Mouse (Mus musculus): ENCODE data around the gene Unc93a2. TPM values are rescaled to one million over a fixed set of nuclear protein-coding genes. Genes with fewer than 3 reads are reported as not detected.
A peak's percentile ranks its signal among the peaks of the same experiment; 100 is the strongest.
"Not testable (repeated sequence)": the region's sequence is repeated elsewhere in the genome, so short reads cannot be mapped to it uniquely, and the experiment has no call there.

The Unc93a2 gene
- polyA plus RNA-seq (2015; fragmentation: Nextera tagmentation; extraction: Ambion mirVana): 0.06 and 0.08 TPM in 2 replicates

DNA sequence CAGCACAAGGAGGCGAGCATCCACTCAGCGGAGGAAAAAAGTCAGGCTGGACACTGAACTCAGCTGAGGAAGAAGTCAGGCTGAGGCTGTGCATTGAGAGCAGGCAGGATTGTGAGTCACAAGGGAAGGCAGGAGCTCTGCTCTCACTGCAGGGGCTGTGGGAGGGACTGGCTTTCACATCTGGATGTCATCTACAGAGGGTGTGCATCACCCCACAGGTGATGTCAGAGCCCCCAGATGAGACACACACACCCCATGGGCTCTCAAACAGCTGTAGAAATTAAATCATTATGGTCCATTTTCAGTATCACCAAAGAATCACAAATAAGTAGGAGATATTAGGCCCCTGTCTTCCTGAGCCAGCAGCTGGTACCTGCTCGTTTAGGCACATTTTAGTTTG is at the start of gene Unc93a2:
Gene Unc93a2, minus strand, starts transcription at position 101 of the 400 bp plus-strand sequence.
- ATAC-seq (replicated peaks); H3K9ac ChIP-seq; H3K9me3 ChIP-seq; H3K27me3 ChIP-seq (replicated peaks); H3K4me2 ChIP-seq; H3K36me3 ChIP-seq (replicated peaks); H3K4me3 ChIP-seq; H3K4me1 ChIP-seq; H3K27ac ChIP-seq: not testable (repeated sequence)
- WGBS: 79% methylated on average over 3 of the region's 3 CpGs

DNA sequence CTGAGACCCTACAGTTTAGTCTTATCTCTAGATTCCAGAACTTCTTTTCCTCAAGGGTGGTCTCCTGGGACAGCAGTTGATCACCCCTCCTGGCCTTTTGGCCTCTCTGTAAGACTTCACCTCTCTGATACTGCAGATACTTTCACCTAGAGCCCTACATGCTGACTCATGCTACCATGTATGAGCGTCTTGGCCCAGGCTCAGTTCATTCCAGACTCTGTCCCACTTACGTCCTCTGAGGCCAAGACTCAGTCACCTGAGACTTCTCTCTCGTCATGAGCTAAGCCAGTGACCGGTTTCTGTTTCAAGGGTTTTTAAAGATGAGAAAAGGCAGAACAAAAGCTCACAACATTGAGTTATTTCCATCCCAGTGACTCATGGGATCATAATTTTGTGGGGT is 48.9 kb upstream of the Unc93a2 start:
- H3K27me3 ChIP-seq (replicated peaks); H3K9ac ChIP-seq; H3K4me1 ChIP-seq; H3K4me3 ChIP-seq; H3K4me2 ChIP-seq; H3K9me3 ChIP-seq; ATAC-seq (replicated peaks); H3K27ac ChIP-seq; H3K36me3 ChIP-seq (replicated peaks): not testable (repeated sequence)
- 90% methylated on average over 4 of the region's 4 CpGs for WGBS

DNA sequence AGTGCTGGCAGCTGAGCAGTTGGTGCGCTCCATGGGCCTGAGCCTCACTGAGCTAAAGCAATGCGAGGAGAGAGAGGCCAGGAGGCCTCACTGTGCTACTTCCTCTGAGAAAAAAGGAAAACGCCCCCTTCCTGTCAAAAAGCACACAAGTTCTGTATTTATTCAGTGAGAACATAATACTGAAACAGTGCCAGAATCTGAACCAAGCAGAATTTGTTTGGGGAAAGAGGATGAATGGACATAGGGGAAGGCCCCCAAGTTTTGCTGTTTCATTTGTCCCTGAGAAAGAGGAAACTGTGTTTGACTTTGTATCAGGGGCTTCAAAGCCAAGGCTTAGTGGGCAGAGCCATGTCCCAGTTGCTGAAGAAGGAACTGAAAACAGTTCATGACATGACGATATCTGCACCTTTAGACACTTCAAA is 45.0 kb upstream of the Unc93a2 start:
- H3K9me3 ChIP-seq: not testable (repeated sequence)
- WGBS: 72% methylated on average over 4 of the region's 4 CpGs

DNA sequence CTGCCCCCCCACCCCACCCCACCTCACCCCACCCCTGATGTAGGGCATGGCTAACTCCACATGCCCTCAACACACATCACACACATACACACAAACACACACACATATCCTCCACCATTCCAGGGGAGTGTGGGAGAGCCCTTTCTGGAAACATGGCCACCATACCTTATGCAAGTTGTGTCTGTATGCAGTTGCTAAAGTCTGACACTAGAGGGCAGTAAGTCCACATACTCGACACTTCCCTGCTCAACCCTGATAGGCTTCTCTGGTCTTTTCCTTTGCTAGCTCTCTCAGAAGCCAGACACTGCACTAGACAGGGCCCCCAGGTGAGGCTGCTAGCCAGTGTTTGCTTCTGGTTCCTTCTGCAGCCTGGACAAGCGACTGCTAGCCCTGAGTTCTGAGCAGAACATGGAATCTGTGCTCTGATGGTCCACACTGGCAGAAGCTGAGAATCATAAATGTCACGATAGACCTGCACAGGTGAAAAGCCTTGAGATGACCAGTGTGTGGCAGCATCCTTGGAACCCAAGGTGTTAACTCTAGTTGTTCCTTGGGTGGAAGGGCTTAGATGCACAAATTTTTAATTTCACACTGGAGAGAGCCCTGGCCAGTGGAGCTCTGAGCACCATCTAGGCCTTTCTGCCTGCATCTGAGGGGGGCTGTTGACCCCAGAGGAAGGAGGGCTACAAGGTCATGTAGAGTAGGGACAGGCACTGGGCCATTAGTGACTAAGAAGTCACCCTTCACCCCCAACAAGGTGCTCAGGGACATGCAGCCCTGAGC is 35.1 kb upstream of the Unc93a2 start:
- WGBS: 33% methylated on average over 3 of the region's 3 CpGs
- not testable (repeated sequence) for H3K4me3 ChIP-seq; H3K9me3 ChIP-seq; H3K27ac ChIP-seq; H3K9ac ChIP-seq; H3K27me3 ChIP-seq (replicated peaks); H3K4me1 ChIP-seq; H3K36me3 ChIP-seq (replicated peaks); H3K4me2 ChIP-seq
- peak; percentile 93 for ATAC-seq (replicated peaks)

More for the DNA sequence above, 45.0 kb upstream of the Unc93a2 start:
- not testable (repeated sequence) for H3K4me1 ChIP-seq; H3K4me3 ChIP-seq; H3K27ac ChIP-seq; H3K4me2 ChIP-seq; H3K9ac ChIP-seq; ATAC-seq (replicated peaks); H3K27me3 ChIP-seq (replicated peaks); H3K36me3 ChIP-seq (replicated peaks)

DNA sequence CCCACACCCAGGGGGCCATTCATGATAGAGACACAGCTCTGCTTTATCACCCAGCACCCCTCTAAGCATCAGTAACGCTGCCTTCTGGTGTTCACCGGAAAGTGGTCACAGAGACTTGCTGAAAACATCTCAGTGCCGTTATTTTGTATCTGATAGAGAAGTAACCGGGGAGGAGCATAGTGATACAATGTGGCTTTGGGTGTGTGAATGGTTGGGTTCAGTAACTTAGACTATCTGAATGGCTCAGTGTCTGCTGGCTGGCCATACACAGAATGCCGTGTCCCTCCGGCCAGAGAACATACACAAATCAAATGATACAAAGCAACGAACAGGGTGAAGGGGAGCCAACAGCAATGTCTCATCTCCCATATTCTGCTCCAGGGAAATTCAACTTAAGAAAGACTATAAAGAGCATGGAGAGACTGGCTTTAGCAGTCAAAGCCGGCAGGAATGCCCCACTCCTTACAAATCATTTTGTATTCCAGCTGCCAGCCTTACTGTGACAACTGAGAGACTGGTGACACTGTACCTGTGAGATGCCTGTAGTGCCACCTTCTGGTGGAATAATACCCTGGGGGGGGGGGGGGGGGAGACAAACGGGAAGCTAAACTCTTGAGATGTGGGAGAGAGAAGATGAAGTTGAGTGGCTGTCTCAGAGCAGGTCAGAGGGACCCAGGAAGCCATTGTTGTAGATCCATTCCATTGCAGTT is 29.5 kb upstream of the Unc93a2 start:
- H3K27me3 ChIP-seq (replicated peaks); H3K4me1 ChIP-seq; H3K9ac ChIP-seq; H3K9me3 ChIP-seq; H3K4me3 ChIP-seq; H3K36me3 ChIP-seq (replicated peaks); H3K4me2 ChIP-seq; H3K27ac ChIP-seq; ATAC-seq (replicated peaks): not testable (repeated sequence)
- 83% methylated on average over 8 of the region's 9 CpGs for WGBS

DNA sequence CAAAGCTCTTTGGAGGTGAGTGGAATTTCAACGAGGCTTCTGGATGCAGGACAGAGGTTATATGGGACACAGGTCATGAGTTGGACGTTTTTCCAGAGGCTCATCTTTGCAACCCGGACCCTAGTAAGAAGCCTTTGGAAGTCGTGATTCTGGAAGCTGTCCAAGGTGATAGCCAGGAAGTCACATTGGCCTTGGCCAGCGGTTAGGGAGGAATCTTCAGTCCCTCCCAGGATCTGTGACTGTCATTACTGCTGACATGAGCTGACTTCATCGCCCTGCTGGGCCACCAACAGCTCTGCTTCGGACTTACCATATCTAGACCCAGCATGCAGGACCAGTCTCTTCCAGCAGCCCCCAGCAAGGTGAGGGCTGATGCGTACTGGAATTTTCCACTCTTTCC is 28.1 kb upstream of the Unc93a2 start:
- not testable (repeated sequence) for H3K4me1 ChIP-seq; H3K27ac ChIP-seq; H3K27me3 ChIP-seq (replicated peaks); H3K9me3 ChIP-seq; H3K4me2 ChIP-seq; ATAC-seq (replicated peaks); H3K36me3 ChIP-seq (replicated peaks); H3K4me3 ChIP-seq; H3K9ac ChIP-seq
- WGBS: 78% methylated on average over 8 of the region's 8 CpGs

- not testable (repeated sequence) for H3K27ac ChIP-seq; H3K36me3 ChIP-seq (replicated peaks); H3K27me3 ChIP-seq (replicated peaks); H3K4me1 ChIP-seq; H3K4me3 ChIP-seq; H3K4me2 ChIP-seq; ATAC-seq (replicated peaks); H3K9me3 ChIP-seq; H3K9ac ChIP-seq
- 62% methylated on average over 6 of the region's 6 CpGs for WGBS
Observed at GRCm38 (mm10) chr17:7399770-7400169, 14.5 kb upstream of the Unc93a2 start.

DNA sequence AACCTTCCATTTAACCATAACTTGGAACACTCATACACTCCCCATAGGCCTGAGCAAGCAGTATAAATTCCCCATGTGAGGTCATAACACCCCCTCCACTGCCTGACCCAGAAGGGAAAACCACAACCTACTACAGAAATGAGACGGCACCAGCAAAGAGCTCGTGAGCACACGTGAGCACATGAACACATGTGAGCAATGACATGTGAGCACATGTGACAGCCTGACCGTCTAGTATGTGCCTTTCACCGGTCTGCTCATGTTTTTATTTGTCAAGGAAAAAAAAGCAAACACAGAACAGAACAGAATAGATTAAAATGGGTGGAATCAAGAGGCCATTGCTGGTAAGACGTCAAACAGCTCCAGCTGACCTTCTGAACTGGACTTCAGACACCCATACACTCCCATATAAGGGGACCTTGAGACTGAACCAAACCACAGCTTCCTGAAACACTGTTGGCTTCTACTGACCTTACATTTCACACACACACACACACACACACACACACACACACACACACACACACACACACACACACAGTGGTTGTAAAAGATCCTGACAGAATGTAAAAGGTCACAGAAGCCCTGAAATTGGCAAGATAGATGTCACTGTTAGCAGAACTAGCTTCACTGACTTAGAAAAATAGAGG is 13.1 kb upstream of the Unc93a2 start:
- H3K4me3 ChIP-seq; H3K27ac ChIP-seq; H3K27me3 ChIP-seq (replicated peaks); H3K9ac ChIP-seq; H3K4me2 ChIP-seq; H3K9me3 ChIP-seq; H3K4me1 ChIP-seq; H3K36me3 ChIP-seq (replicated peaks); ATAC-seq (replicated peaks): not testable (repeated sequence)
- 91% methylated on average over 6 of the region's 6 CpGs for WGBS

DNA sequence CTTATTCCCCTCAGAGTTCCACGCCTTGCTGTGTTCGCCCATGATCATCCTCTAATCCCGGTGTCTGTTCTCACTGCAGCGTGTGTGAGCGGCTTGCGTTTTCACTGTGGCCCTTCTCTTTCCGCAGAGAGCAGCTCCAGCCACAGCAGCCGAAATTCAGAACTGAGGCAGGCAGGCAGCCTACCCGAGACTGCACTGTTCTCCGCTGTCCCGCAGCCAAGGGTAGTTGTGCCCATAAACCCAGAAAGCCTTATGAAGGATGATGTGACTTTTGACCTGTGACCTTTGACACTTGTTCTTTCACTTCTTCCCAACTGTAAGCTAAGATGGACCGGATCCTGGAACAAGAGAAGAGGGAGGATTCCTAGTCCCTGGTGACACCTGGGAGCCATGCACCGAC is 11.8 kb upstream of the Unc93a2 start:
- H3K27me3 ChIP-seq (replicated peaks); H3K27ac ChIP-seq; ATAC-seq (replicated peaks); H3K36me3 ChIP-seq (replicated peaks); H3K4me1 ChIP-seq; H3K4me3 ChIP-seq; H3K9ac ChIP-seq; H3K9me3 ChIP-seq; H3K4me2 ChIP-seq: not testable (repeated sequence)
- whole genome bisulfite sequencing: 87% methylated on average over 13 of the region's 13 CpGs

DNA sequence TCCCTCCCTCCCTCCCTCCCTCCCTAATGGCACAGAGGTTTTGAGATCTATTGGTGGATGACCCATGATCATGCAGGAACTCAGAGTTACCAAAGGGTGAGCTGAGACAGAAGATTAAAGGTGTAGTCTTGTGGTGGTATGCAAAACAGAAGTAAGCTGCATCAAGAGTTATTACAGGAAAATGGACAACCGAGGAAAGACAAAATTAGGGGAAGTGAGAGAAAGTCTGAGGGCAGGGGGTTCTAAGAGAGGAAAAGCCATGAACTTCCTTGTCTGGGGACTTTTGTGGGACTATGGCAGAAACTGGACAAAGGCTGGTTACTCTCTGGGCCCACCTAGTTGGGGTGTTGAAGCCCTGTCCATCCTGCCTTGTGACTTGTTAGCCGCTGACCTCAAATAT is 11.0 kb upstream of the Unc93a2 start:
- H3K4me2 ChIP-seq; H3K9ac ChIP-seq; H3K4me3 ChIP-seq; H3K36me3 ChIP-seq (replicated peaks); H3K27ac ChIP-seq; H3K27me3 ChIP-seq (replicated peaks); H3K9me3 ChIP-seq; ATAC-seq (replicated peaks); H3K4me1 ChIP-seq: not testable (repeated sequence)
- no CpG with 5 or more reads among the region's 2 CpGs for WGBS

DNA sequence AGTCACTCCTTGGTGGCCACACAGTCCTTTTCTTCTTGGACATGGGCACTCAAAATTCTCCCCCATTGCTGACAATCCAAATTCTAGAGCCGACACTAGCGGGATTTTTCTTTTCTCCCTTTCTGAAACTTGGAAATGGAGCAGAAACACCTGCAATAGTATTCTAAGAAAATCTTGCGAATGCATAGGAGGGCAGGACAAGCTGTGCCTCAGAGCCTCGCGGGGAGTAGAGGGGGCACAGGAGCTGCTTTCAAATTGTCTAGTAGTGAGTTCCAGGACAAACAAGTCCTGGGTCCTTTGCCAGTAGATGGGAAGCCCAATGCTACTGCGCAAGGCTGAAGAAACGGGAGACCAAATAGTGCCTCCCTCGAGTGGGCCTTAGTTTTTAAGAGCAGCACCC is 10.4 kb upstream of the Unc93a2 start:
- H3K36me3 ChIP-seq (replicated peaks): not testable (repeated sequence)

DNA sequence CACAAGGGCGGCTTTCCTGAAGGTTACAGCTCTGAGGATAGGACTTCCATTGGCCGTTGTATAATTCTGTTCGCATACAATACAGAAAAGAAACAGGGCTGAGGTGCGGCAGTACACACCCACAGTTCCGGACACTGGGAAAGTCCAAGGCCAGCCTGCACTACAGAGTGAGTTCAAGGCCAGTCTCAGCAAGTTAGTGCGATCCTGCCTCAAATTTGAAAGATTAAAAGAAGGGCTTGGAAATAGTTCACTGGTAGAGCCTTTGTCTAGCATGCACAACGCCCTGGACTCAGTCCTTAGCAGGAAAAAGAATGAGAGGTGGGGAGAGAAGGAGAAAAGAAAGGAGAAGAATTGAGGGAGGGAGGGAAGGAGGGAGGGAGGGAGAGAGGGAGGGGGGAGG is 9.9 kb upstream of the Unc93a2 start:
- H3K4me1 ChIP-seq; H3K4me2 ChIP-seq; H3K36me3 ChIP-seq (replicated peaks); H3K27ac ChIP-seq; H3K4me3 ChIP-seq; ATAC-seq (replicated peaks); H3K9ac ChIP-seq; H3K27me3 ChIP-seq (replicated peaks); H3K9me3 ChIP-seq: not testable (repeated sequence)
- WGBS: 89% methylated on average over 7 of the region's 7 CpGs

More for the DNA sequence above, 10.4 kb upstream of the Unc93a2 start:
- not testable (repeated sequence) for H3K4me1 ChIP-seq; H3K27me3 ChIP-seq (replicated peaks); H3K4me3 ChIP-seq; ATAC-seq (replicated peaks); H3K27ac ChIP-seq; H3K4me2 ChIP-seq; H3K9ac ChIP-seq; H3K9me3 ChIP-seq
- 93% methylated on average over 8 of the region's 8 CpGs for WGBS
